25 mouse cellular contexts compared by ENCODE assay signal in the genomic region with DNA sequence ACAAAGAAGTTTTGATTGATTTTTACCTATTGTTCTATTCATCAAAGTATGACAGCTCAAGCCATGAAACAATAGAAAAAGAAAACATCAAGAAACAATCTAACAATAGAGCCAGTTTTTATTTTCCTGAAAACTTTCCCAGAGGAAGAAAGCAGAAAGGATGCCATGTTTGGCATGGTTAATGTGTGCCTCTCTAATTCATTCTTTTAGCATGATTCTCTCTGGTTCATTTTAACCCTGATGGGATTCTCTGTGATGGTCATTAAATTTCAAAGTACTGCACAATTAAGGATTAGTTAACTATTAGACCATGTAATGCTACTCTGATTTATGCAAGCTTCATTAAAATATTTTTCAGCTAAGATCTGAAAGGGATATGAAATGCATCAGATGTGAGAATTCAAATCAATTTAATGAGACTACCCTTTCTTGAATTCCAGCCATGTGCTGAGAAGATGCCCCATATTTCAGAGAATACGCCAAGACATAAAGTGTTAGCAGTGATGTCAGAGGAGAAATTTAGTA.
"Had no signal": no experiment of that assay in that cellular context is flagged by ENCODE, and none has a peak within 500 bp of the region (broad histone marks: within the 10 kb centered on the region; RNA-seq: fewer than 3 reads in every experiment).

No protein-coding gene starts in this region.

- H3K4me1 ChIP-seq: heart, embryonic 10.5 days; heart, embryonic 12.5 days; hindbrain, embryonic 10.5 days; hindbrain, embryonic 12.5 days; intestine, embryonic 15.5 days; limb, embryonic 10.5 days; limb, embryonic 12.5 days; liver, embryonic 13.5 days had no signal

- ATAC-seq: hindbrain, embryonic 16.5 days; inflammation-experienced regulatory T-cells, adult 6 months; intestine, embryonic 15.5 days; intestine, postnatal 0 days had no signal

- H3K9me3 ChIP-seq: heart, embryonic 10.5 days; heart, embryonic 12.5 days; hindbrain, embryonic 10.5 days; hindbrain, embryonic 12.5 days; intestine, embryonic 15.5 days; limb, embryonic 10.5 days; limb, embryonic 12.5 days; liver, embryonic 13.5 days had no signal

- H3K36me3 ChIP-seq: heart, embryonic 10.5 days; heart, embryonic 12.5 days; hindbrain, embryonic 10.5 days; hindbrain, embryonic 12.5 days; intestine, embryonic 15.5 days; limb, embryonic 10.5 days; limb, embryonic 12.5 days; liver, embryonic 13.5 days had no signal

- H3K4me2 ChIP-seq: heart, embryonic 12.5 days; hindbrain, embryonic 12.5 days; hindbrain, embryonic 14.5 days; intestine, embryonic 15.5 days; limb, embryonic 12.5 days; liver, embryonic 11.5 days; liver, embryonic 13.5 days had no signal

- H3K27ac ChIP-seq: gastrocnemius, adult 2 months; heart, embryonic 10.5 days; hindbrain, embryonic 10.5 days; hindbrain, embryonic 12.5 days; hindbrain, embryonic 14.5 days; intestine, embryonic 15.5 days; left cerebral cortex, adult 2 months; limb, embryonic 10.5 days; limb, embryonic 12.5 days; liver, embryonic 13.5 days had no signal

- H3K27me3 ChIP-seq: heart, embryonic 12.5 days; hindbrain, embryonic 12.5 days; intestine, embryonic 15.5 days; limb, embryonic 12.5 days; liver, embryonic 13.5 days had no signal

- H3K4me3 ChIP-seq: gastrocnemius, adult 2 months; heart, embryonic 10.5 days; heart, embryonic 12.5 days; hindbrain, embryonic 10.5 days; hindbrain, embryonic 12.5 days; intestine, embryonic 15.5 days; left cerebral cortex, adult 2 months; limb, embryonic 10.5 days; limb, embryonic 12.5 days; liver, embryonic 13.5 days had no signal

- DNase-seq: gastrocnemius, adult 2 months; gastrocnemius, postnatal 10 days; gastrocnemius, postnatal 25 days; heart, adult 18-20 months; heart, postnatal 10 days; heart, postnatal 4 days; kidney, adult 18-20 months; kidney, adult 8-10 months; kidney, postnatal 10 days; kidney, postnatal 25 days; liver; liver, embryonic 13.5 days had no signal

- H3K9ac ChIP-seq: heart, embryonic 12.5 days; hindbrain, embryonic 12.5 days; hindbrain, embryonic 14.5 days; intestine, embryonic 15.5 days; limb, embryonic 12.5 days; liver, embryonic 13.5 days had no signal
